Mouse (Mus musculus) lung, adult 2 months (tissue): ENCODE data around the gene Sox5.

ENCODE experiments used
- CTCF ChIP-seq: fragments of 200-500 bp; IDR thresholded peaks from 2 replicates; pipeline ENCODE4 v1.5.1; 2011; ENCODE audit warnings: mild to moderate bottlenecking, low read length, control low read depth; ENCODE audit not compliant: insufficient read depth
- POLR2A ChIP-seq: fragments of 200-500 bp; IDR thresholded peaks from 2 replicates; pipeline ENCODE4 v1.6.1; 2011; ENCODE audit warnings: low read depth, mild to moderate bottlenecking, control low read depth, low read length, borderline replicate concordance; ENCODE audit errors: extremely low read depth

DNA sequence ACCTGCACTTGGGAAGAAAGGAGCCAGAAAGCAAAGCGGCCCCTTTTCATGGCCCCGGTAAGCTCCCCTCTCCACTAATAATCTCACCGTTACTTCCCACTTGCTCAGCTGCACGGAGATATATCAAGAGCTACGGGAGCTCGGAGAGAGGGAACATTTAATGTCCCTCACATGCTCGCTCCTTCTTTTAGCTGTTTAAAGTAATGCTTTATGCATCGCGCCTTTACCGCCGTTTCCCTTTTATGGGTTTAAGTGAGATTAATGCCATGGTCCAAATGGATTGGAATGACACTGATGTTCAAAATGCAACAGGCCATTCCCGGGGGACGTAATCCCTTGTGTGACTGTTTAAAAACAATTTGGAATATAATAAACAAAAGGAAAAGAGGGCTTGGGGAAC, 783.6 kb downstream of the Sox5 start:
- no peak for TF ChIP-seq CTCF
- TF ChIP-seq POLR2A: no peak
